Mouse (Mus musculus) stomach, embryonic 14.5 days (tissue): ENCODE data around the gene Jph3. TPM values are rescaled to one million over a fixed set of nuclear protein-coding genes. Genes with fewer than 3 reads are reported as not detected.
A peak's percentile ranks its signal among the peaks of the same experiment; 100 is the strongest.

Source experiments
- ATAC-seq: fragments of 200-750 bp; cut with Nextera tagmentation; 2 replicates; pipeline ENCODE4 v1.8.0; 2017; ENCODE audit warnings: low read depth, moderate TSS enrichment; ENCODE audit not compliant: insufficient number of reproducible peaks, insufficient read depth, low FRiP score
- H3K27ac ChIP-seq: fragments of 300-500 bp; sonication (generic); 2 replicates; pipeline ENCODE4 v1.5.1; 2014; ENCODE audit warnings: mild to moderate bottlenecking, low read length, moderate library complexity, mixed read lengths
- H3K27me3 ChIP-seq: fragments of 300-500 bp; sonication (generic); 2 replicates; pipeline ENCODE4 v1.6.1; 2014; ENCODE audit warnings: low read length, control low read depth, mixed read lengths; ENCODE audit not compliant: control insufficient read depth, insufficient read depth
- H3K36me3 ChIP-seq: fragments of 300-500 bp; sonication (generic); 2 replicates; pipeline ENCODE4 v1.6.1; 2014; ENCODE audit warnings: mild to moderate bottlenecking, control low read depth, low read length, moderate library complexity, mixed read lengths; ENCODE audit not compliant: control insufficient read depth, insufficient read depth
- H3K4me1 ChIP-seq: fragments of 300-500 bp; sonication (generic); 2 replicates; pipeline ENCODE4 v1.6.1; 2014; ENCODE audit warnings: low read length, control low read depth, mixed read lengths; ENCODE audit not compliant: control insufficient read depth, insufficient read depth
- H3K4me2 ChIP-seq: fragments of 300-500 bp; sonication (generic); replicated peaks from 2 replicates; pipeline ENCODE4 v1.6.1; 2014; ENCODE audit warnings: low read depth, low read length, control low read depth
- H3K4me3 ChIP-seq: fragments of 300-500 bp; sonication (generic); 2 replicates; pipeline ENCODE4 v1.5.1; 2014; ENCODE audit warnings: low read depth, low read length, control low read depth
- H3K9ac ChIP-seq: fragments of 300-500 bp; sonication (generic); replicated peaks from 2 replicates; pipeline ENCODE4 v1.6.1; 2014; ENCODE audit warnings: low read depth, mild to moderate bottlenecking, control low read depth, low read length, moderate library complexity, mixed read lengths
- H3K9me3 ChIP-seq: fragments of 300-500 bp; sonication (generic); 2 replicates; pipeline ENCODE4 v1.6.1; 2016; ENCODE audit warnings: low read depth, low read length, control low read depth; ENCODE audit not compliant: control insufficient read depth
- WGBS: fragments of 180-500 bp; shearing (Covaris S2); extraction: QIAGEN DNeasy Blood & Tissue Kit; methylation state at CpG from one replicate; pipeline ENCODE4 v1.1.7; 2014; 5-methylcytosine and 5-hydroxymethylcytosine counted together
- polyA plus RNA-seq: library from polyadenylated mRNA; unstranded; fragments of >200 nt; fragmentation: Nextera tagmentation; extraction: Ambion mirVana; gene quantifications from 2 replicates; pipeline ENCODE4 v1.2.1, GENCODE M21; 2014

Jph3 gene
- polyA plus RNA-seq, 1 experiment from 2014 or later = 3.6 TPM

DNA sequence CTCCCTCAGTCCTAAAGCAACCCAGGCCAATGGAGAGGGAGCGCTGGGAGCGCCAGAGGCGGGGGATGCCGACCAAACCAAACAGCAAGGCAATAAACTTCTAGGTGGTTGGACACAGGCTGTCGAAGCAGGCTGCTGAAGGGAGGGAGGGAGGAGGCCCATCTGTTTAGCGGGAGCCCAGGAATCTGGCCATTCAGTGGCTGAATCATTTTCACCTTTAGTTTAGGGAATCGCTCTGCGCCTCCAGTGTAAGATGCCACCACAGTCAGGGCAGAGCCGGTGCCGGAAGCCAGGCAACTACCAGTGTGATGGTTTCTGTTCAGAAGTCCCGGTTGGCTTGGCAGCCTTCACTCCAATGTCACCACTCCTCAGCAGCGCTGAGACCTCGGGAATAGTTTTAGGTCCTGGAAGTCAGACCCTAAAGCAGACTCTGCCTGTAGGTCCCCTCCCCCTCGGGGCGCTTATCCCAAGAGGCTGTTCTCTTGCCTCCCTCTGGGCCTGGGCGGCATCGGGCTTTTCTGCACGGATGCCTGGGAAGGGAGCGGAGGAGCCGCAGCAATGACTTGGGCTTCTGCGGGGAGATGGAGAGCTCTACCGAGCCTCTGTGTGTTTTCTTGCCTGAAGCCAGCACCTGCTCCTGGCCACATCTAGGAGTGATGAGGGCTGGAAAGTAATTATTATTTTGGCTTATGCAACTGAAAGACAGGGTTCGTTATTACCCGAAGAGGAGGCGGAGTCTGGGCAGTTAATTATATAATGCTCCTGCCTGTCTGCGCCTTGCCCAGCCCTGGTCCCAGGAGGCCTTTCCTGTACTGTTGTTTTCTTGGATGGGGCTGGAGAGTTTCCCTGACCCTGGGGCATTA lies 2.3 kb downstream of the Jph3 start:
- no peak for ATAC-seq
- 10% methylated on average over 26 of the region's 26 CpGs for WGBS
- H3K4me2 ChIP-seq = no peak overlapping the region; the same call in 1 of the 2 replicates
- no peaks in the 10 kb centered on the region; the same call in 1 of the 2 replicates for H3K4me1 ChIP-seq
- peaks cover 48% of the 10 kb centered on the region for H3K27me3 ChIP-seq
- no peaks in the 10 kb centered on the region for H3K36me3 ChIP-seq
- no peaks in the 10 kb centered on the region; the same call in 1 of the 2 replicates for H3K9me3 ChIP-seq
- no peak overlapping the region for H3K27ac ChIP-seq
- H3K4me3 ChIP-seq = peak overlapping the region; percentile 37; the same call in 1 of the 2 replicates
- no peak overlapping the region for H3K9ac ChIP-seq

DNA sequence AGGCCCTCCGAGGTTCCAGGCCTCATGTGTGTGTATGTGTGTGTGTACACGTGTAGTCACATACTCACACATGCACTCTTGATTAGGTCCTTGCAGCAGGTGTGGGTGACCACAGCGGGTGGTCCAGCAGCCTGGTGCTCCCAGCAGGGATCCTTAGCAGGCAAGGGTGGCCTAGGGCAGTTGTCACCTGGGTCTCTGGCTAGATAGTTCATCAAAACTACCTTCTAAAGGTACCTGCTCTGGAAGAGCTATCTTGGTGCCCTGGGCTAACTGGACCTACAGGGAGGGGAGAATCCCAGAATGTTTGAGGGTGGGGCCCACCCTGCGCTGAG lies 2.9 kb downstream of the Jph3 start:
- WGBS = 68% methylated on average over 4 of the region's 4 CpGs

DNA sequence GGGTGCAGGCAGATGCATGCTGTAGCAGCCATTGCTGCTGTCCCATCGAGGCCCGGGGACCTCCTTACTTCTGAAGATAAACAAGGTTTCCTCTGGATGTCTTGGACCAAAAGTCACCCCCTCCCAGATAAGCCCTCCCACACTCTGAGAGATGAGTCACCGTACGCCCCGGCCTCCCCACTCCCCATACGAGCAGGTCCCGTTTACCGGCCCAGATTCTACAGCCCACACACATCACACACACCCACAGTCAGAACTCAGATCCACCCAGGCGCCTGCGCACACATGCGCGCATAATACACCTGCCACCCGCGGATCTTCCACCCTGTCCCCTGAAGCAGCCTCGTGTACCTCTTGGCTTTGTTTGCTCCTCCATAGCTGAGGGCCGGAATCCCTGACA lies 4.8 kb downstream of the Jph3 start:
- no peak overlapping the region for H3K9ac ChIP-seq
- ATAC-seq = no peak
- H3K4me3 ChIP-seq = no peak overlapping the region
- peaks cover 36% of the 10 kb centered on the region for H3K27me3 ChIP-seq
- no peak overlapping the region for H3K27ac ChIP-seq
- H3K4me2 ChIP-seq = no peak overlapping the region
- no peaks in the 10 kb centered on the region for H3K36me3 ChIP-seq
- 89% methylated on average over 16 of the region's 16 CpGs for WGBS
- H3K4me1 ChIP-seq = no peaks in the 10 kb centered on the region; the same call in 1 of the 2 replicates
- no peaks in the 10 kb centered on the region for H3K9me3 ChIP-seq

More for the DNA sequence above, 2.9 kb downstream of the Jph3 start:
- no peaks in the 10 kb centered on the region; the same call in 1 of the 2 replicates for H3K9me3 ChIP-seq
- no peak overlapping the region for H3K4me2 ChIP-seq
- H3K9ac ChIP-seq = no peak overlapping the region
- no peak overlapping the region for H3K27ac ChIP-seq
- H3K36me3 ChIP-seq = no peaks in the 10 kb centered on the region
- no peaks in the 10 kb centered on the region; the same call in 1 of the 2 replicates for H3K4me1 ChIP-seq
- no peak overlapping the region for H3K4me3 ChIP-seq
- no peak for ATAC-seq
- peaks cover 47% of the 10 kb centered on the region for H3K27me3 ChIP-seq

DNA sequence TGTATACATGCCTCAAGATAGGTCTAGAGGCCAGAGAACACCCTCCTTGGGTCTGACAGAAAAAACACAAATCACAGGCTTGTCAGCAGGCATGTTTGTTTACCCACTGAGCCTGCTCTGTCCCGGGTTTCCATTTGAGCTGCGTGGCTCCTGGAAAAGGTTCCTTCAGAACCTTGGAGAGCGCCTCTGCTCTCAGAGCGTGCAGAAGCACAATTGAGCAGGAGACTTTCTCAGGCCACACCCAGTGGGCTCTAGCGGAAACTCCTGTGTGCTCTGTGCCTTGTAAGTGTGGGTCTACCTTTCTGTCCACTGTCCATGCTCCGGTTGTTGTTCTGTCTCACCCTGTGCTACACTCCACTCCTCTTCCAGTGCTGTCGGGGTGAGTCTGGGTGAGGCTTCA lies 6.8 kb downstream of the Jph3 start:
- H3K36me3 ChIP-seq = no peaks in the 10 kb centered on the region
- WGBS = 14% methylated on average over 7 of the region's 7 CpGs
- H3K27me3 ChIP-seq = peaks cover 22% of the 10 kb centered on the region
- H3K9me3 ChIP-seq = no peaks in the 10 kb centered on the region
- ATAC-seq = peak; percentile 33; the same call in 1 of the 2 replicates
- H3K4me1 ChIP-seq = no peaks in the 10 kb centered on the region
- no peak overlapping the region for H3K4me3 ChIP-seq
- H3K4me2 ChIP-seq = no peak overlapping the region
- no peak overlapping the region for H3K27ac ChIP-seq
- H3K9ac ChIP-seq = no peak overlapping the region

DNA sequence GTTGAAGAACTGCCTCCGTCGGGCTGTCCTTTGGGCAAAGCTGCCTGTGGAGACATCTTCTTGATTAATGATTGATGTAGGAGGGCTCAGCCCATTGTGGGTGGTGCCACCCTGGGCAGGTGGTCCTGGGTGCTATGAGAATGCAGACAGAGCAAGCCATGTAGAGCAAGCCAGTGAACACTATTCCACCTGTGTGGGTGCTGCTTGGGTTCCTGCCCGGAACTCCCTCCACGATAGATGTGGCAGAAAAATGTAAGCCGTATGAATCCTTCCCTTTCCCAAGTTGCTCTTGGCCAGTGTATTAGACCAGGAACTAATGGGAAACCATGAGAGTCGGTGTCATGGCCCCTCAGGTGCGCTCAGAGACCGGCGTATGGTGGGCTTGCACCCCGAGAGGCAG lies 11.3 kb downstream of the Jph3 start:
- Histone ChIP-seq H3K9ac (no peak overlapping the region), H3K4me2 (no peak overlapping the region), H3K27me3 (no peaks in the 10 kb centered on the region), H3K4me3 (no peak overlapping the region), H3K4me1 (no peaks in the 10 kb centered on the region), H3K27ac (no peak overlapping the region), H3K36me3 (no peaks in the 10 kb centered on the region), H3K9me3 (no peaks in the 10 kb centered on the region)
- no peak for ATAC-seq
- WGBS = 84% methylated on average over 10 of the region's 10 CpGs

DNA sequence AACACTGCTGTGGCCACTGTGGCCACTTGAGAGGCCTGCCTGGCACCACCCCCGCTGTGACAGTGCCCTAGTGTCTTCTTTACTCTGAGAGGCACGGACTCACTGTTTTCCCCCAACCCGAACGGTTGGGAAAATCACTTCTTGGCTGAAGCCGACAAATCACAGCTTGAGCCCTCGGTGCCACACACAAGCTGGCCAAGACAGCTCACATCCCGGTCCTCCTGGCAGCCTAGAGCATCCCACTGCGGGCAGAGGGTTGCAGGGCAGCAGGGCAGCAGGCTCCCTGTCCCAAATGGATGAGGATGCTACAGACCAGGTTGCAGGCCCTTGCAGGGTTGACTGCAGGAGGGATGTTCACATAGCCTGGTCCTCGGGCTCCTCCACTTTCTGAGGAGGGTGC lies 20.1 kb downstream of the Jph3 start:
- H3K36me3 ChIP-seq = no peaks in the 10 kb centered on the region
- no peaks in the 10 kb centered on the region for H3K27me3 ChIP-seq
- ATAC-seq = no peak
- no peak overlapping the region for H3K9ac ChIP-seq
- WGBS = 77% methylated on average over 9 of the region's 9 CpGs
- H3K4me3 ChIP-seq = no peak overlapping the region
- H3K4me2 ChIP-seq = no peak overlapping the region
- H3K9me3 ChIP-seq = peaks cover 6% of the 10 kb centered on the region; the same call in 1 of the 2 replicates
- no peak overlapping the region for H3K27ac ChIP-seq
- no peaks in the 10 kb centered on the region for H3K4me1 ChIP-seq

DNA sequence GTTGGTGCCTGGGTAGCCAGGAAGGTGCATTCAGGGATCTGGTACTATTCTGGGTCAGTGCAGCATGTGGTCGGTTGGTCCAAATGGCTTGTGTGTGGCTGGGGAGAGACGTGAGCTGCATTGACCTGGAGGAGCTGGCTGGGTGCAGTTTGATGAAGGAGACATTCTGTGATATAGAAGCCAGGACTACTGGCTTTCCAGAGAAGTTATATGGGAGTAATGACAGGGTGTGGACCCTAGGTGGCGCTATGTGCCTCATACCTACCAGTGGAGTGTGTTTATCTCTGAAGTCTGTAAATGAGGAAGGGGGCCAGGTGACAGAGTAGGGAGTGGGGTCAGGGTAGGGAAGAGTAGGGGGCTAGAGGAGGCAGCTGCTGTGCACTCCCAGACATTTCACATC lies 21.1 kb downstream of the Jph3 start:
- H3K9ac ChIP-seq = no peak overlapping the region
- H3K27me3 ChIP-seq = no peaks in the 10 kb centered on the region
- no peak overlapping the region for H3K4me2 ChIP-seq
- no peak for ATAC-seq
- no peak overlapping the region for H3K27ac ChIP-seq
- H3K4me1 ChIP-seq = no peaks in the 10 kb centered on the region
- peaks cover 6% of the 10 kb centered on the region; the same call in 1 of the 2 replicates for H3K9me3 ChIP-seq
- H3K36me3 ChIP-seq = no peaks in the 10 kb centered on the region
- H3K4me3 ChIP-seq = no peak overlapping the region
- 36% methylated on average over 3 of the region's 3 CpGs for WGBS

DNA sequence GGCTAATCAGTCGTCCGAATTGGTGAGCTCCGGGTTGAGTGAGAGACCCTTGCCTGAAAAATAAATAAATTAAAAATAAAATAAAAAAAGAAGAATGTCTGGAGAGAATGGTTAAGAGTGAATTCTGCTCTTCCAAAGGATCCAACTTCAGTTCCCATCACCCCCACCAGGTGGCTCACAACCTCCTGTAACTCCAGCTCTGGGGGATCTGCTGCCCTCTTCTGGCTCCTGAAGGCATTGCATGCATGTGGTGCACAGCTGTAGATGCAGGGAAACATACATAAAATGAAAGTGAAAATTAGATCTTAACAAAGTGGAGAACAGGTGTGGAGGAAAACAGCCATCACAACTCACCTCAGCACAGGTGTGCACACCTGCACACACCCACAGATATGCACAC lies 22.0 kb downstream of the Jph3 start:
- Histone ChIP-seq H3K4me1 (no peaks in the 10 kb centered on the region), H3K9ac (no peak overlapping the region)
- WGBS = 20% methylated on average over 3 of the region's 3 CpGs

More for the DNA sequence above, 22.0 kb downstream of the Jph3 start:
- Histone ChIP-seq H3K4me3 (no peak overlapping the region), H3K9me3 (peaks cover 6% of the 10 kb centered on the region; the same call in 1 of the 2 replicates), H3K27ac (no peak overlapping the region), H3K27me3 (no peaks in the 10 kb centered on the region), H3K4me2 (no peak overlapping the region), H3K36me3 (no peaks in the 10 kb centered on the region)
- no peak for ATAC-seq
